Mouse (Mus musculus) brain, adult 2 months (tissue): ENCODE results near the gene Map4.
A peak's percentile ranks its signal among the peaks of the same experiment; 100 is the strongest.
"Not testable (repeated sequence)": the region's sequence is repeated elsewhere in the genome, so short reads cannot be mapped to it uniquely, and the experiment has no call there.

Experiments
- DNase-seq: peaks from one replicate; pipeline ENCODE4 v3.0.0; 2011; ENCODE audit warnings: low read depth, low spot score

Gene Map4

DNA sequence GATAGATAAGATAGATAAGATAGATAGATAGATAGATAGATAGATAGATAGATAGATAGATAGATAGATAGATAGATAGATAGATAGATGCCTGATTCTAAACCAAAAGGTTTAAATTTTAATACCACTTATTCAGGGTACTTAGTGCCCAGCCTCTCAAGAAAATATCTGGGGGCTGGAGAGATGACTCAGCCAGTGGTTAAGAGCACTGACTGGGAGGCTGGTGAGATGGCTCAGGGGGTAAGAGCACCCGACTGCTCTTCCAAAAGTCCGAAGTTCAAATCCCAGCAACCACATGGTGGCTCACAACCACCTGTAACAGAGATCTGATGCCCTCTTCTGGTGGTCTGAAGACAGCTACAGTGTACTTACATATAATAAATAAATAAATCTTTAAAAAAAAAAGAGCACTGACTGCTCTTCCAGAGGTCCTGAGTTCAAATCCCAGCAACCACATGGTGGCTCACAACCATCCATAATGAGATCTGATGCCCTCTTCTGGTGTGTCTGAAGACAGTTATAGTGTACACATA is 192.8 kb downstream of the Map4 start:
- DNase-seq, result not testable (repeated sequence)

- DNase-seq, result no peak
Measured at GRCm38 (mm10) chr9:110130896-110131524, 199.8 kb downstream of the Map4 start.

GRCm38 (mm10) chr9:110131525-110132197 is 200.4 kb downstream of the Map4 start:
- DNase-seq, result peak; percentile 99

DNA sequence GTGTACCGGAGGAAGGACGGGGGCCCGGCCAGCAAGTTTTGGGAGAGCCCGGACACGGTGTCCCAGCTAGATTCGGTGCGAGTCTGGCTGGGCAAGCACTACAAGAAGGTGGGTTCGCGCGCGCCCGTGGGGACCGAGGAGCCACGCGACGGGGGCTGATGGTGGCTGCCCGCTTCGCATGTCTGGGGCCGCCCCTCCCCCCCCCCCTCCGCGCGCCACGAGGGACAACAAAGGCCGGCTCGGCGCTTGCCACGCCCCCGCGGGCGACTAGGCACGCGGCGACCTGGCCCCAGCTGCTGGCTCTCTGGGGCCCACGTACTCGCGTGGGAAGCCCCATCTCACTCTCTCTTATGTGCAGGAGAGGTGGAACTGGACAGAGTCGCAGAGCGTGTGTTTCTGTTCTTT is 200.9 kb downstream of the Map4 start:
- peak; percentile 33 for DNase-seq

DNA sequence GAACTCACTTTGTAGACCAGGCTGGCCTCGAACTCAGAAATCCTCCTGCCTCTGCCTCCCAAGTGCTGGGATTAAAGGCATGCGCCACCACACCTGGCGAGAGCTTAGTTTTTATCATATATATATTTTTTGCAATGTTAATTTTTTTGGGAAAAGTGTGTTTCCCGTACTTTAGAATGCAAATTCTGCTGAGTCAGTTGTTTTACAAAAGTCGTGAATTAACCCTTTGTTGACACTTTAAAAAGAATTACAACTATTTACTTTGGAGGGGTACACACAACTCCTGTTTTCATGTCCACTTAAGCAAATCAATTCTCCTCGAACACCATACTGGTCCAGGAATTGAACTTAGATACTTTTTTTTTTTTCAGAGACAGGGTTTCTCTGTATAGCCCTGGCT is 201.7 kb downstream of the Map4 start:
- no peak for DNase-seq
